Mouse (Mus musculus): ENCODE data around the gene Elmo2. TPM values are rescaled to one million over a fixed set of nuclear protein-coding genes. Genes with fewer than 3 reads are reported as not detected.

Gene Elmo2
- 95.0 and 106 TPM in 2 replicates for polyA plus RNA-seq (2012; rRNA removed)

DNA sequence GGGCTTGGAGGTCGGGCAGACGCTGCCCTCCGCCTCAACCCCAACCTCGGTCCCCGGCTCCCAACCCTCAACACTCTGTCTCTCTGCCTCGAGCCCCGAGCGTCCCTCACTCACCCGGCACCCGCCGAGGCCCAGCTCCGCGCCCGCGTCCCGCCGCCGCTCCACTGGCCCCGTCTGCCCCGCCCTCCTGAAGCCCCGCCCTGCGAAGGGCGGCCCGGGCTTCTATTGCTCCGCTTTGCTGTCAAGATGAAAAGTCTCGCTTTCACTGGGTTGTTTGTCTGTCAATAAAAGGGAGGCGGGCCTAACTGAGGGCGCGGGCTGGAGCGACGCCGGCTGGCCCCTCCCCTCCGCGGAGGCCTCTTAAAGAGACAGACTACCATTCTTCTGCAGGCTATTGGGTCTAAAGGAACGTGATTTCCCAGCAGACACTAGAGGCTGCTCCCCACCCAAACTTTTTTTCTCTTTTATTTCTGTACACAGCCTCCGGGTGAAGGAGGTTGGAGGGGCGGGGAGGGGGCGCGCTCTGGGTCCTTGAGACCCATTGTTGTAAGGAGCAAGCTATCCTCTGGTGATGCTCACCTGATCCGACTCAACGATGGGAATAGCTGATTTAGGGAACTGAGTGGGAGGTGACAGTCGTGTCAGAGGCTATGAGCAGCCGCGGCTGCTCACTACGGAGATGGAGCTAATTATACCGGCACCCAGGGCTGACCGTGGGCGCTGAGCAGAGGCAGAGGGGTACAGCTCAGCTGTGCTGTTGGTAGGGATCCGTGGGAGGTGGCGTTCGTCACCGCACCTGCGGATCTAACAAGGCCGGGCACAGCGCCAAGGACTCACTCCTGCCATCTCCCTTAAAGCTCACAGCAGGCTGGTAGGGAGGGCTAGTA lies at the start of gene Elmo2:
TSS of gene Elmo2 (minus strand) at position 176 of the 887 bp plus-strand sequence.
- no peaks in the 10 kb centered on the region for H3K36me3 ChIP-seq (ENCODE audit: control insufficient read depth, insufficient read depth, low read length)
- TF ChIP-seq POLR2A (IDR thresholded peaks at IDR 0.05; ENCODE audit: control insufficient read depth, extremely low read depth, insufficient read depth, low read length, poor library complexity) (peak; percentile 89), CTCF (IDR thresholded peaks at IDR 0.05; ENCODE audit: borderline replicate concordance, control insufficient read depth, extremely low read depth, insufficient read depth, low read length, poor library complexity) (peak; percentile 58; the same call in 1 of the 2 replicates)
- H3K27ac ChIP-seq (ENCODE audit: control insufficient read depth, insufficient read depth, low read length), result peak within 1 kb of the TSS; percentile 57
- H3K4me3 ChIP-seq (ENCODE audit: control insufficient read depth, insufficient read depth, low read length), result peak within 1 kb of the TSS; percentile 84
- H3K4me1 ChIP-seq (replicated peaks; ENCODE audit: control insufficient read depth, insufficient read depth, low read length), result peaks cover 18% of the 10 kb centered on the region
- peak; percentile 99 for DNase-seq
- WGBS, result under 1% methylated on average over 52 of the region's 55 CpGs
- H3K27me3 ChIP-seq (ENCODE audit: control insufficient read depth, insufficient read depth, low read length), result no peaks in the 10 kb centered on the region

DNA sequence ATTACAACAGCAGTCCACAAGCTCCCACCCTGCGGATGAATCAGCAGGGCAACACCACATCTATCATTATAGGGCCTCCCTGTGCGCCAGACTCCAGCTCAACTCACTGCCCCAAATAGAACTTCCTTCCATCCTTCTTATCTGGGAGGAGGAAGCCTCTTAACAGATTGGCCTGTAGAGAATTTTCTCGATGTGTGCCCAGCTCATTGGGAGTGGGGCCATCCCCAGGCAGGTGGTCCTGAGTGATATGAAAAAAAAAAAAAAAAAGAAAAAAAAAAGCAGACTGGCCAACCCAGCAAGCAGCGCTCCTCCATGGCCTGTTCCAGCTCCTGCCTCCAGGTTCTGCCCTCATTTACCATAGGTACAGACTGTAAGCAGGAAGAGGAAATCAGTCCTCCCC lies 49.7 kb upstream of the Elmo2 start:
- H3K4me3 ChIP-seq (ENCODE audit: control insufficient read depth, insufficient read depth, low read length), result no peak overlapping the region

DNA sequence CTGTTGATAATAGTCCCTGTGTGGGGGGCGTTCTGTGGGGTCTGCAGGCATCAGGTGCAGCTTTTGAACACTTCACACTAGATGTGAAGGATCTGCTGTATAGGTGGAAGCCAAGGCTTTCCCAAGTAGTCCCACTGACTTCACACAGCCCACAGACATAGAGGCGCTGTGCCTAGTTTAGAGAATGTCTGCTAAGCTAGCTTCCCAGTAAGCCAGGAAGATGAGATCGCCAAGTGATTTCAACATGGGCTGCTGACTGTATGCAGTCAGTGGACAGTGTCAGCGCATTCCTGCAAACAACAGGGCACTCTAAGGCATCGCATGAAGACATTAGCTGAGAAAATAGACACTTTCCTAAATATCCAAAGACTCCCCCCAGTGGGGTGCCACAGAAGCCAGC lies 49.2 kb upstream of the Elmo2 start:
- Histone ChIP-seq H3K27me3 (ENCODE audit: control insufficient read depth, insufficient read depth, low read length) (no peaks in the 10 kb centered on the region), H3K4me1 (replicated peaks; ENCODE audit: control insufficient read depth, insufficient read depth, low read length) (no peaks in the 10 kb centered on the region), H3K36me3 (ENCODE audit: control insufficient read depth, insufficient read depth, low read length) (no peaks in the 10 kb centered on the region), H3K27ac (ENCODE audit: control insufficient read depth, insufficient read depth, low read length) (no peak overlapping the region), H3K4me3 (ENCODE audit: control insufficient read depth, insufficient read depth, low read length) (no peak overlapping the region)
- TF ChIP-seq POLR2A (IDR thresholded peaks at IDR 0.05; ENCODE audit: control insufficient read depth, extremely low read depth, insufficient read depth, low read length, poor library complexity) (no peak), CTCF (IDR thresholded peaks at IDR 0.05; ENCODE audit: borderline replicate concordance, control insufficient read depth, extremely low read depth, insufficient read depth, low read length, poor library complexity) (no peak)
- 89% methylated on average over 5 of the region's 5 CpGs for WGBS
- no peak for DNase-seq

More for the DNA sequence above, 49.7 kb upstream of the Elmo2 start:
- Histone ChIP-seq H3K27me3 (ENCODE audit: control insufficient read depth, insufficient read depth, low read length) (no peaks in the 10 kb centered on the region), H3K4me1 (replicated peaks; ENCODE audit: control insufficient read depth, insufficient read depth, low read length) (no peaks in the 10 kb centered on the region), H3K36me3 (ENCODE audit: control insufficient read depth, insufficient read depth, low read length) (no peaks in the 10 kb centered on the region), H3K27ac (ENCODE audit: control insufficient read depth, insufficient read depth, low read length) (no peak overlapping the region)
- TF ChIP-seq POLR2A (IDR thresholded peaks at IDR 0.05; ENCODE audit: control insufficient read depth, extremely low read depth, insufficient read depth, low read length, poor library complexity) (no peak), CTCF (IDR thresholded peaks at IDR 0.05; ENCODE audit: borderline replicate concordance, control insufficient read depth, extremely low read depth, insufficient read depth, low read length, poor library complexity) (no peak)
- DNase-seq, result no peak
- 56% methylated on average over 4 of the region's 4 CpGs for WGBS

DNA sequence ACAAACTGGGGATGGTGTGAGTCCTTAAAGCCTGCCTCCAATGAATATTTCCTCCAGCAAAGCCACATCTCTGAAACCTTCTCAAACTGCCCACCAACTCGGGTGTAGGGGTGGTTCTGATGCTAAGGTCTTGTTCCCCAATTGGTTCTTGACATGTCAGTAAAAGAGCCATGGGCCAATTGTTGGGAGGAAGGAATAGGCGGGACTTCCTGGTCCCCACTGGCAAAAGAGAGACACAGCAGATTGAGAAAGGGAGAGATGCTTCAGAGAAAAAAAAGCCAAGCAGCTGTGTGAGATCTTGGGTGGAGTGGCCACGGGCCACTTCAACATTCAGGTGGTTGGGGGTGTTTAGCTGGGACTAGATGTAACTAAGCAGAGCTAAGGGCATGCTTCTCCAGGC lies 44.8 kb upstream of the Elmo2 start:
- Histone ChIP-seq H3K27me3 (ENCODE audit: control insufficient read depth, insufficient read depth, low read length) (peaks cover 6% of the 10 kb centered on the region), H3K36me3 (ENCODE audit: control insufficient read depth, insufficient read depth, low read length) (no peaks in the 10 kb centered on the region), H3K4me1 (replicated peaks; ENCODE audit: control insufficient read depth, insufficient read depth, low read length) (0 out of 2 replicates have a peak, but pooled peaks cover 4% of the 10 kb centered on the region), H3K27ac (ENCODE audit: control insufficient read depth, insufficient read depth, low read length) (no peak overlapping the region), H3K4me3 (ENCODE audit: control insufficient read depth, insufficient read depth, low read length) (no peak overlapping the region)
- WGBS, result 31% methylated on average over 3 of the region's 3 CpGs
- TF ChIP-seq POLR2A (IDR thresholded peaks at IDR 0.05; ENCODE audit: control insufficient read depth, extremely low read depth, insufficient read depth, low read length, poor library complexity) (no peak), CTCF (IDR thresholded peaks at IDR 0.05; ENCODE audit: borderline replicate concordance, control insufficient read depth, extremely low read depth, insufficient read depth, low read length, poor library complexity) (no peak)
- DNase-seq, result no peak

DNA sequence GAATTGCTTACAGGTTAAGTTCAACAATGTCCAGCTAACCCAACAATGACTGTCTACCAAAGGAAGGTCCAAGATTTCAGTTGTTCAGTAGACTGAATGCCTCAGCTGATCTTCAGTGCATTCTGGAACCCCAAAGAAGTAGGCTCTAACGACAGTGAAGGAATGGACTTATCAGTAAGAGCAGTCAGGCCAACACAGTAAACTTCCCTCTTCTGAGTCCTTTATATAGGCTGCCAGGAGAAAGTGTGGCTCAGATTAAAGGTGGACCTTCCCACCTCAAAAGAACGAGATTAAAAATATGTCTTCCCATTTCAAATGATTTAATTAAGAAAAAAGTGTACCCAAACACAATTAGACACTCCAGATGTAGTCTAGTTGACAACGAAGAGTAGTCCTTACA lies 44.1 kb upstream of the Elmo2 start:
- Histone ChIP-seq H3K4me1 (replicated peaks; ENCODE audit: control insufficient read depth, insufficient read depth, low read length) (0 out of 2 replicates have a peak, but pooled peaks cover 4% of the 10 kb centered on the region), H3K27me3 (ENCODE audit: control insufficient read depth, insufficient read depth, low read length) (peaks cover 6% of the 10 kb centered on the region), H3K4me3 (ENCODE audit: control insufficient read depth, insufficient read depth, low read length) (no peak overlapping the region), H3K27ac (ENCODE audit: control insufficient read depth, insufficient read depth, low read length) (no peak overlapping the region), H3K36me3 (ENCODE audit: control insufficient read depth, insufficient read depth, low read length) (no peaks in the 10 kb centered on the region)
- TF ChIP-seq CTCF (IDR thresholded peaks at IDR 0.05; ENCODE audit: borderline replicate concordance, control insufficient read depth, extremely low read depth, insufficient read depth, low read length, poor library complexity) (no peak), POLR2A (IDR thresholded peaks at IDR 0.05; ENCODE audit: control insufficient read depth, extremely low read depth, insufficient read depth, low read length, poor library complexity) (no peak)
- WGBS, result 49% methylated on average over 3 of the region's 3 CpGs
- DNase-seq, result no peak

DNA sequence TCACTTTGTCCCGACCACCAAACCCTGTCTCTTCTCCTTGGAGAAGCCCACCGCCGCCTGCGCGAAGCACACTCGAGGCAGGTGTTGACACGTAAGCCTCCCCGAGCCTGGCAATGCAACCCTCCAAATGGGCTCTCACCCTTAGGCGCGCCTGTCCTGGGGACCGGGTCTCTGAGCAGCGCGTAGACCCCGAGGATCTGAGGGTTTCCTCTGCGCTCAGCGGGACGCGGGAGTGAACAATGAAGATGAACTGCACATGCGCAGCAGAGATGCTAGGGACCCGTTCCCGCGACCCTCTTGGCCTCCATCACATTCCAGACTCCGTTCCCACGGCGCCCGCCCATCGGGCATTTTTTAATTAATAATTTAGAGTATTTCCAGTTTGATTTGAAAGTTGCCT lies 42.2 kb upstream of the Elmo2 start, which contains the start of gene Zfp663:
TSS of gene Zfp663 (minus strand) at position 234 of the 400 bp plus-strand sequence.
- DNase-seq, result no peak
- Histone ChIP-seq H3K27ac (ENCODE audit: control insufficient read depth, insufficient read depth, low read length) (no peak within 1 kb of the TSS), H3K27me3 (ENCODE audit: control insufficient read depth, insufficient read depth, low read length) (peaks cover 6% of the 10 kb centered on the region), H3K36me3 (ENCODE audit: control insufficient read depth, insufficient read depth, low read length) (no peaks in the 10 kb centered on the region), H3K4me3 (ENCODE audit: control insufficient read depth, insufficient read depth, low read length) (no peak within 1 kb of the TSS), H3K4me1 (replicated peaks; ENCODE audit: control insufficient read depth, insufficient read depth, low read length) (0 out of 2 replicates have a peak, but pooled peaks cover 4% of the 10 kb centered on the region)
- 17% methylated on average over 27 of the region's 27 CpGs for WGBS
- TF ChIP-seq POLR2A (IDR thresholded peaks at IDR 0.05; ENCODE audit: control insufficient read depth, extremely low read depth, insufficient read depth, low read length, poor library complexity) (no peak), CTCF (IDR thresholded peaks at IDR 0.05; ENCODE audit: borderline replicate concordance, control insufficient read depth, extremely low read depth, insufficient read depth, low read length, poor library complexity) (no peak)

Data from thymus, adult 2 months (tissue).